Mouse (Mus musculus) midbrain, embryonic 13.5 days (tissue): ENCODE measurements around the gene Frs3. TPM values are rescaled to one million over a fixed set of nuclear protein-coding genes. Genes with fewer than 3 reads are reported as not detected.

Source experiments
- polyA plus RNA-seq: library from polyadenylated mRNA; unstranded; fragments of >200 nt; fragmentation: Nextera tagmentation; extraction: Ambion mirVana; gene quantifications from 2 replicates; pipeline ENCODE4 v1.2.1, GENCODE M21; 2015

The Frs3 gene
- polyA plus RNA-seq, 1 experiment from 2014 or later, result 28.0 TPM

Other genes starting within 250 kb of the Frs3 start
- 24.6 and 27.3 TPM in 2 replicates for gene Taf8, start 186.7 kb upstream of the Frs3 start, polyA plus RNA-seq
- 60.4 and 71.4 TPM in 2 replicates for gene Ccnd3, start 184.0 kb upstream of the Frs3 start, polyA plus RNA-seq
- gene Bysl, start 77.5 kb upstream of the Frs3 start, polyA plus RNA-seq, result 31.9 and 32.4 TPM in 2 replicates
- 43.8 and 44.3 TPM in 2 replicates for gene Med20, start 77.4 kb upstream of the Frs3 start, polyA plus RNA-seq
- 2.4 and 3.7 TPM in 2 replicates for gene Gm20517, start 77.4 kb upstream of the Frs3 start, polyA plus RNA-seq
- gene Usp49, start 58.3 kb upstream of the Frs3 start, polyA plus RNA-seq, result 10.0 and 10.8 TPM in 2 replicates
- 285 and 287 TPM in 2 replicates for gene Tomm6, start 644 bp upstream of the Frs3 start, polyA plus RNA-seq
- 0.62 and 0.66 TPM in 2 replicates for gene Gm21981, start 5.4 kb downstream of the Frs3 start, polyA plus RNA-seq
- 1.0 TPM in 2 replicates for gene Prickle4, start 5.7 kb downstream of the Frs3 start, polyA plus RNA-seq
- gene Pgc, start 37.8 kb downstream of the Frs3 start, polyA plus RNA-seq, result not detected in 2 replicates
- gene Tfeb, start 48.0 kb downstream of the Frs3 start, polyA plus RNA-seq, result 1.8 and 2.0 TPM in 2 replicates
- 2.8 and 4.4 TPM in 2 replicates for gene Mdfi, start 145.7 kb downstream of the Frs3 start, polyA plus RNA-seq
- gene Foxp4, start 235.6 kb downstream of the Frs3 start, polyA plus RNA-seq, result 16.0 and 25.2 TPM in 2 replicates